Mouse (Mus musculus) testis, adult 2 months (tissue): ENCODE measurements around the gene Esrrg. TPM values are rescaled to one million over a fixed set of nuclear protein-coding genes. Genes with fewer than 3 reads are reported as not detected.

Experiments
- H3K27ac ChIP-seq: fragments of 200-500 bp; 2 replicates; pipeline ENCODE4 v1.5.1; 2012; ENCODE audit warnings: low read depth, low read length; ENCODE audit not compliant: control insufficient read depth, insufficient read depth
- H3K27me3 ChIP-seq: fragments of 200-500 bp; 2 replicates; pipeline ENCODE4 v1.6.1; 2012; ENCODE audit warnings: mild to moderate bottlenecking, low read length, moderate library complexity; ENCODE audit not compliant: control insufficient read depth, insufficient read depth
- H3K36me3 ChIP-seq: fragments of 200-500 bp; 2 replicates; pipeline ENCODE4 v1.6.1; 2012; ENCODE audit warnings: mild to moderate bottlenecking, low read length; ENCODE audit not compliant: control insufficient read depth, insufficient read depth
- H3K4me1 ChIP-seq: fragments of 200-500 bp; 2 replicates; pipeline ENCODE4 v1.6.1; 2012; ENCODE audit warnings: low read length; ENCODE audit not compliant: control insufficient read depth, insufficient read depth
- H3K4me3 ChIP-seq: fragments of 200-500 bp; 2 replicates; pipeline ENCODE4 v1.5.1; 2012; ENCODE audit warnings: low read depth, mild to moderate bottlenecking, low read length, moderate library complexity, mixed read lengths; ENCODE audit not compliant: control insufficient read depth
- CTCF ChIP-seq: fragments of 200-500 bp; IDR thresholded peaks from 2 replicates; pipeline ENCODE4 v1.5.1; 2012; ENCODE audit warnings: low read depth, mild to moderate bottlenecking, inconsistent platforms, low read length, moderate library complexity; ENCODE audit not compliant: control insufficient read depth, insufficient read depth, insufficient replicate concordance
- POLR2A ChIP-seq: fragments of 200-500 bp; IDR thresholded peaks from 2 replicates; pipeline ENCODE4 v1.6.1; 2012; ENCODE audit warnings: low read depth, mild to moderate bottlenecking, inconsistent platforms, low read length, moderate library complexity; ENCODE audit not compliant: control insufficient read depth
- polyA plus RNA-seq: library from polyadenylated mRNA; depleted of rRNA; stranded (reverse); fragments of >200 nt; gene quantifications from 2 replicates; pipeline ENCODE4 v1.2.3, GENCODE M21; 2012

Gene Esrrg
- polyA plus RNA-seq, 1 experiment, result 0.28 TPM

DNA sequence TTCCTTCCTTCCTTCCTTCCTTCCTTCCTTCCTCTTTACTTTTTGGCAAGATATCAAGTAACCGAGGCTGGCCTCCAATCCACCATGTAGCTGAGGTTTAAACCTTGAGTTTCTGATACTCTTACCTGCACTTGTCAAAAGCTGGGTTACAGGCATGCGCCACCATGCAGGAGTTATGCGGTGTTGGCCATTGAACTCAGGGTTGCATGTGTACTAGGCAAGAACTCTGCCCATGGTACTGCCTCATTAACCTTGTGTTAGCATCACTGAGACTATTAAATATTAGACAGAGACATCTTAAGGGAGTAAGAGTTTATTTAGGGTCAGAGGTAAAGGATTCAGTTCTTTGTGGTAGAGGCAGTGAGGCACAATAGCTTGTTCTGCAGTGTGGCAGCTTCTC lies 161.6 kb downstream of the Esrrg start:
- H3K27ac ChIP-seq, result no peak overlapping the region
- no peaks in the 10 kb centered on the region for H3K4me1 ChIP-seq
- TF ChIP-seq CTCF (no peak), POLR2A (no peak)
- H3K36me3 ChIP-seq, result no peaks in the 10 kb centered on the region
- no peaks in the 10 kb centered on the region for H3K27me3 ChIP-seq
- no peak overlapping the region for H3K4me3 ChIP-seq

- Histone ChIP-seq H3K4me3 (no peak overlapping the region), H3K27ac (no peak overlapping the region), H3K27me3 (no peaks in the 10 kb centered on the region), H3K4me1 (no peaks in the 10 kb centered on the region), H3K36me3 (no peaks in the 10 kb centered on the region)
- TF ChIP-seq POLR2A (no peak), CTCF (no peak)
Measured at GRCm38 (mm10) chr1:187771067-187771466, 162.5 kb downstream of the Esrrg start.

- Histone ChIP-seq H3K4me1 (no peaks in the 10 kb centered on the region), H3K27me3 (no peaks in the 10 kb centered on the region), H3K27ac (no peak overlapping the region), H3K36me3 (no peaks in the 10 kb centered on the region), H3K4me3 (no peak overlapping the region)
- no peak for TF ChIP-seq CTCF
- TF ChIP-seq POLR2A, result no peak
Measured at GRCm38 (mm10) chr1:187779589-187780178, 171.1 kb downstream of the Esrrg start.

DNA sequence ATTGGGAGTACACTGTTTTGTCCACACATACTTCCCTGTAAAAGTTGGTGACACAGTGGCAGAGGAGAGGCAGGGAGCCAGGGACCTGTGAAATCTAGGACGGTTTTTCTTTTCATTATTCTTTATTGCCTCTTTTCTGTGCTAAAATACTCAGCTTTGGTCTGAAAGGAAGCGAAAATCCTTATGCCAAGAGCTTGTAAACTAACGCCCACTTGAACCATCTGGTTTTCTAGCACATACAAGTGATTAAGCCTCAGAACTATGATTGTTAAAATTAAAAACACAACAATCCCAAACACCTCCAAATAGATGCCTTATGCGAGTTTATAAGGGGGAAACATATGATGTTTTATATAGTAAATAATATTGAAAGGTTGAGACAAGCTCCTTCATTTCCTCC lies 176.6 kb downstream of the Esrrg start:
- Histone ChIP-seq H3K4me1 (no peaks in the 10 kb centered on the region), H3K27me3 (no peaks in the 10 kb centered on the region), H3K4me3 (no peak overlapping the region), H3K36me3 (no peaks in the 10 kb centered on the region), H3K27ac (no peak overlapping the region)
- no peak for TF ChIP-seq POLR2A
- TF ChIP-seq CTCF, result no peak

DNA sequence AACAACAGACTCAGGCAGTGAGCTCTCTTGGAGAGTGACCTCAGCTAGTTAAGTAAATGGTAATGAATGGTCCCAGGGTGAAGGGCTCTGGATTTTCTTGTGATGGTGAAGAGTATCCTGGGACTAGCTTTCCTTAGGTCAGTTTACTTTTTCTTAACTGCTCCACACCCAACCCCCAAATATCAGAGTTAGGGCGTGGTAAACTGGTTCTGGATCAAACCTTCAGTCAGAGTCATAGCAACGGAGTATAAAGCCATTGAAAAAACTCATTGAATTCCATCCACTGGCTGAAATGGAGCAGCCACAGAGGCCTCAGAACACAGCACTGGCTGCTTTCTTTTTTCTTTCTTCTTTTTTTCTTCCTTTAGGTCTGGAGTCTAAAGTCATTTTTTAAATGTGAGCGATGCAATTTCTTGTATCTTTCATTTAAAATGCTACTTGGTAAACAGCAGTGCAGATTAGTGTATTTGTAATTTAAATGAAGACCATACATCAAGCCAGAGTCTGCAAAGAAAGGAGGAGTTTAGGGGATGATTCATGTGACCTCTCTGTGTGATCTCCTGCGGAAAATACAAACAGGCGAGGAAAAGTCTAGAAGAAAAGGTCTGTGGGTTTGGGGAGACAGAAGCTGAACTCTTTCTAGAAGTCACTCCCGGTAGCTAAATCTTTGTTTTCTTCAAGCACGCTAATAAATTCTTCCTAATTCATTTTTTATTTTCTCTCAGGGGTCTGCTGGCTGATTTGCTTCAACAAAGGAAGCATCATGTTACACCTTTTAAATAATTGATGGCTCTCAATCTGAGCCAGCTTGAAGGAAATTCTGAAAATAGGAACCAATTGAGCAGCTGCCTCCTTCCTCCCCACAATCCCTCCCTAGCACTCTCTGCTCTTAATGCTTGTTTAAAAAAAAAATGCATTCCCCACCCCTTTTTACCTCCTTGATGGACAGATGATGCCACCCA lies 178.7 kb downstream of the Esrrg start:
- no peaks in the 10 kb centered on the region for H3K36me3 ChIP-seq
- no peaks in the 10 kb centered on the region for H3K27me3 ChIP-seq
- TF ChIP-seq POLR2A (no peak), CTCF (no peak)
- no peaks in the 10 kb centered on the region for H3K4me1 ChIP-seq
- no peak overlapping the region for H3K4me3 ChIP-seq
- no peak overlapping the region for H3K27ac ChIP-seq

GRCm38 (mm10) chr1:187794240-187794930 lies 185.8 kb downstream of the Esrrg start:
- H3K27ac ChIP-seq, result no peak overlapping the region
- no peaks in the 10 kb centered on the region for H3K4me1 ChIP-seq
- TF ChIP-seq POLR2A (no peak), CTCF (no peak)
- no peaks in the 10 kb centered on the region for H3K27me3 ChIP-seq
- H3K4me3 ChIP-seq, result no peak overlapping the region
- H3K36me3 ChIP-seq, result no peaks in the 10 kb centered on the region

- no peak overlapping the region for H3K4me3 ChIP-seq
- H3K27ac ChIP-seq, result no peak overlapping the region
- TF ChIP-seq CTCF, result no peak
- TF ChIP-seq POLR2A, result no peak
- no peaks in the 10 kb centered on the region for H3K27me3 ChIP-seq
- no peaks in the 10 kb centered on the region for H3K36me3 ChIP-seq
- H3K4me1 ChIP-seq, result no peaks in the 10 kb centered on the region
Measured at GRCm38 (mm10) chr1:187795551-187795950, 187.0 kb downstream of the Esrrg start.
